Mouse (Mus musculus) urinary bladder, postnatal 10 days (tissue): ENCODE data around the gene Nkain1.

Experiments
- DNase-seq: peaks from one replicate; pipeline ENCODE4 v3.0.0; 2022; ENCODE audit warnings: low spot score

The Nkain1 gene

DNA sequence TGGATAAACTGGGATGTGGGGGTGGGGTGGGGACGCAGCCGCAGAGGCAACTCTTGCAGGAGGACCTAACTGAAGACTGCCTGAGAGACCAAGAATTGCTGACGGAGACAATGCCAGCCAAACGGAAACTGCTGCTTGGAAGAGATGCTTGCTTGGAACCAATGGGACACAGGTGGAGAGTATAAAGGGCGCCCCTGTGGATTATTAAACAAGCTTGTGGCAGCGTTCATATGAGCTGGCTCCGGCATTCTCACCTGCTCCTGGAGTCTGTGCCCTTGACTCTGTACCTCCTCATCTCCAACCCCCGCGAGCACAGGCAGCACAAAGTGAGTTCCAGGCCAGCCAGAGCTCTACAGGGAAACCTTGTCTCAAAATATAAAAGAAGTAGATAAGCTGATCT is 23.5 kb downstream of the Nkain1 start:
- no peak for DNase-seq

DNA sequence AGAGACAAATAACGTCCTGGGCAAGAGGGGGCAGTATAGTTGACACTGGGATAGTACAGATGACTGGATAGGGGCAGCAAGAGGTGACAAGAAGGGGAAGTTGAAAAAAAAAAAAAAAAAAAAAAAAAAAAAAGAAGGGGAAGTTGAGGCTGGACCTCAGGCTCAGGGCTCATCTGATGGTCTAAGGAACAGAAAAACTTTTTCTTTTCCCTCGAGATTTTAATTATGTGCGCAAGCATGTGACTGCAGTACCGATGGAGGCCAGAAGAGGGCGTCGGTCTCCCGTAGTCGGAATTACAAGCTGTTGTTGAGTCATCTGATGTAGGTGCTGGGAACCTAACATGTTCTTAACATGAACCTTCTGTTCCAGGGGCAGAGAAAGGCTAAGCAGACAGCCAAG is 24.8 kb downstream of the Nkain1 start:
- no peak for DNase-seq

- DNase-seq, result no peak
Measured at GRCm38 (mm10) chr4:130546798-130547562, 27.0 kb downstream of the Nkain1 start.

GRCm38 (mm10) chr4:130544392-130544791 is 29.6 kb downstream of the Nkain1 start:
- DNase-seq, result no peak

DNA sequence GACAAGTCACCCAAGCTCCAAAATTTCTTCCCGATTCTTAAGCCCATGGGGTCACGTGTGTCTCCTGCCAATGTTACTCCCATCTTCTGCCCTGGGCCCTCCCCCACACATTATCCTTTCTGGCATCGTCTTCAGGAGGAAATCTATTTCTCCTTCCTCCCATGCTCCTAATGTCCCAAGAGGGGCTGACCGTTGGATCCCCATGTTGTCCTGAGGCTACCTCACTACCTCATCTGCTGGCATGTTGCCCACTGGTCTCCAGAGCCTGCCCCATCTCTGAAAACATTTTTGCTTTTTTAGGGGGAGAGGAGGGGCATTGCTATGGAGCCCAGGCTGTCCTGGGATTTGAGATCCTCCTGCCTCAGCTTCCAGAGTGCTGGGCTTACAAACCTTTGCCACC is 30.9 kb downstream of the Nkain1 start:
- DNase-seq, result no peak

- no peak for DNase-seq
Measured at GRCm38 (mm10) chr4:130540831-130541230, 33.1 kb downstream of the Nkain1 start.

DNA sequence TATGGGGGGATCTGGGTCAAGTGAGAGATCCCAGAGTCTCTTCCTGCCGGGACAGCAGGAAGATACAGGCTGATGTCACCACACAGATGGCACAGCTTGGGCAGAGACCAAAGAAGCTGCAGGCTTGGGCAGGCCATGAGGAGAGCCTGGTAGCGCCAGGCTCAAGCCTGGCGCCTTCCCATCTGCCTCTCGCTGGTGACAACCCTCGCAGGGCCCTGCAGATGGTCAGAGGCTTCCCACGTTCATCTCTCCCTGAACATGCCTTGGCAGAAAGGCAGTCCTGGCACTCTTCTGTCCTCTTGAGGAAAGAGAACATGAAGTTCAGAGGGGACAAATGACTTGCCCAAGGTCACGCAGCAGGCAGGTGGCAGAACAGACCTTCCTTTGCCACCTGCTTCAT is 34.3 kb downstream of the Nkain1 start:
- DNase-seq, result no peak

DNA sequence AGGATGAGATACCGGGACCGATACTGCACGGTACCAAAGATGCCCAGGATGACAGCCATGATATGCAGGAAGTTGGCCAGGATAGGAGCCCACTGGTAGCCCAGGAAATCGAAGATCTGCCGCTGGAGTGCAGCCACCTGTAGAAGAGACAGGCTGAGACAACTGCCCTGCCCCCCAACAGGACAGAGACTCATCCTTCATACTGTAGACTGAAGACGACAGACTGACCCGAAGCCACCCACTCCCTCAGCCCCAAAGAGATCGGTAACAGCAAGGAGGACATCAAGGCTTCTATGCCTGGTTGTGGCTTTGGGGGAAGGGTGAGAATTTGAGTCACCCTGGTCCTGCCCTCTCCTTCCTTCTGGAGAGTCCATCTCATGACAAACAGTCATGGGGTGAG is 34.9 kb downstream of the Nkain1 start:
- DNase-seq, result no peak

DNA sequence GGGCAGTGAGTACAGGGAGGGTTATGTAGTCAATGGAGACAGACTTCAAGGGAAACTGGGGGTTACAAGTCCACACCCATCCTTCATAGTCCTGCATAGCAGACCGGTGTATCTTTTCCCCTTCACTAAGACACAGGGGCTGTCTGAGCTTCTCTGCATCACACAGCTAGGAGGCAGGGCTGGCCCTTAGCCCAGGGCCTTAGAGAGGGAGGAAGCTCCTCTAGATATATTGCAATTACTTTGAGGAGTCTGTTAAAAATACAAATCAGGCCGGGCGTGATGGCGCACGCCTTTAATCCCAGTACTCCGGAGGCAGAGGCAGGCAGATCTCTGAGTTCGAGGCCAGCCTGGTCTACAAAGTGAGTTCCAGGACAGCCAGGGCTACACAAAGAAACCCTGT is 36.6 kb downstream of the Nkain1 start:
- no peak for DNase-seq

GRCm38 (mm10) chr4:130535789-130536188 is 38.2 kb downstream of the Nkain1 start:
- no peak for DNase-seq

GRCm38 (mm10) chr4:130533975-130534374 is 40.0 kb downstream of the Nkain1 start:
- peak; percentile 57 for DNase-seq

GRCm38 (mm10) chr4:130532347-130532746 is 41.6 kb downstream of the Nkain1 start:
- no peak for DNase-seq

GRCm38 (mm10) chr4:130531645-130532280 is 42.2 kb downstream of the Nkain1 start:
- DNase-seq, result peak; percentile 43

GRCm38 (mm10) chr4:130527804-130528203 is 46.2 kb downstream of the Nkain1 start:
- DNase-seq, result no peak

GRCm38 (mm10) chr4:130525041-130525440 is 48.9 kb downstream of the Nkain1 start:
- no peak for DNase-seq

DNA sequence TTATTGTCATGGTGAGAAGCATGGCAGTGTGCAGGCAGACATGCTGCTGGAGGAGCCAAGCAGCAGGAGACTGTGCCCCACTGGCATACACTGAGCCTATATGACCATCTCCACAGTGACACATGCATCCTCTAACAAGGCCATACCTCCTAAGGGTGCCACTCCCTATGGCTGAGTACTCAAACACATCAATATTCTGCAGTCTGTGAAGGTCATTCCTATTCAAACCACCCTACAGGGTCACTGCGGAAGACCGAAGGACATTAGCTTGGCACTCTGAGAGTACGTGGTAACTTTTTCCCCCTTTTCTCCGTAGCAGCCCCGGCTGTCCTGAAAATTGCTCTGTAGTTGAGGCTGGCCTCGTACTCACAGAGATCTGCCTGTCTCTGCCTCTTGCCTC is 52.5 kb downstream of the Nkain1 start:
- DNase-seq, result no peak

DNA sequence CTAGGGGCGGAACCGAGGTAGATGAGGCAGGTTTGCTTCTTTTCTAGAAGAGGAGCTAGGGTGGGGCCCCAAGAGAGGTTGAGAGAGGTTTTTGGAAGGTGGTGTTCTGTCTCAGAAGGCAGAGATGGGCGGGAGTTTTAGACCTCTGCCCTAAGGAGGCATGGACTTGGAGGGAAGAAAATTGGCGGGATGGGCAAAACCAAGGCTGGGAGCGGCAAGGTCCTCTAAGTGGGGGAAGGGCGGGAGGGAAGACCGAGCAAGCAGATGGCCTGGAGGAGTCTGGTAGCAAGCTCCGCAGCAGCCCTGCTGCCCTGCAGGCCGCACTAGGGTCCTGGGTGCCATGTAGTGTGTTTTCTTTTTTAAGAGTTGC is 53.5 kb downstream of the Nkain1 start:
- DNase-seq, result no peak

GRCm38 (mm10) chr4:130519567-130520481 is 54.1 kb downstream of the Nkain1 start:
- DNase-seq, result peak; percentile 71

- no peak for DNase-seq
Measured at GRCm38 (mm10) chr4:130516490-130516889, 57.5 kb downstream of the Nkain1 start.
